Mouse (Mus musculus) small intestine, adult 2 months (tissue): ENCODE results near the gene Zfp52. TPM values are rescaled to one million over a fixed set of nuclear protein-coding genes. Genes with fewer than 3 reads are reported as not detected.

Experiments used
- H3K27ac ChIP-seq: fragments of 200-500 bp; 2 replicates; pipeline ENCODE4 v1.5.1; 2012; ENCODE audit warnings: low read depth, low read length, control low read depth, inconsistent platforms; ENCODE audit not compliant: insufficient read depth
- H3K27me3 ChIP-seq: fragments of 200-500 bp; 2 replicates; pipeline ENCODE4 v1.6.1; 2012; ENCODE audit warnings: mild to moderate bottlenecking, moderate library complexity, low read length, inconsistent platforms; ENCODE audit not compliant: control insufficient read depth, insufficient read depth
- H3K36me3 ChIP-seq: fragments of 200-500 bp; 2 replicates; pipeline ENCODE4 v1.6.1; 2012; ENCODE audit warnings: mild to moderate bottlenecking, low read length, control low read depth, inconsistent platforms; ENCODE audit not compliant: control insufficient read depth, insufficient read depth
- H3K4me1 ChIP-seq: fragments of 200-500 bp; 2 replicates; pipeline ENCODE4 v1.6.1; 2012; ENCODE audit warnings: low read length, inconsistent platforms, mixed read lengths; ENCODE audit not compliant: control insufficient read depth, insufficient read depth, insufficient read length
- H3K4me3 ChIP-seq: fragments of 200-500 bp; 2 replicates; pipeline ENCODE4 v1.5.1; 2012; ENCODE audit warnings: low read depth, mild to moderate bottlenecking, control low read depth, inconsistent platforms, low read length, moderate library complexity
- CTCF ChIP-seq: fragments of 200-500 bp; IDR thresholded peaks from 2 replicates; pipeline ENCODE4 v1.5.1; 2012; ENCODE audit warnings: low read depth, mild to moderate bottlenecking, control low read depth, inconsistent platforms, low read length, moderate library complexity, mixed read lengths; ENCODE audit not compliant: insufficient replicate concordance, insufficient read length; ENCODE audit errors: extremely low read depth
- POLR2A ChIP-seq: fragments of 200-500 bp; IDR thresholded peaks from 2 replicates; pipeline ENCODE4 v1.6.1; 2012; ENCODE audit warnings: low read depth, mild to moderate bottlenecking, control low read depth, inconsistent platforms, low read length, moderate library complexity
- WGBS: fragments of 180-500 bp; shearing (Covaris S2); methylation state at CpG from one replicate; pipeline ENCODE4 v1.1.7; 2018; 5-methylcytosine and 5-hydroxymethylcytosine counted together
- polyA plus RNA-seq: library from polyadenylated mRNA; depleted of rRNA; stranded (reverse); fragments of >200 nt; gene quantifications from 2 replicates; pipeline ENCODE4 v1.2.3, GENCODE M21; 2012; rRNA removed

The Zfp52 gene
- polyA plus RNA-seq, result 0.05 TPM in 1 of 2 replicates, not detected in the other

DNA sequence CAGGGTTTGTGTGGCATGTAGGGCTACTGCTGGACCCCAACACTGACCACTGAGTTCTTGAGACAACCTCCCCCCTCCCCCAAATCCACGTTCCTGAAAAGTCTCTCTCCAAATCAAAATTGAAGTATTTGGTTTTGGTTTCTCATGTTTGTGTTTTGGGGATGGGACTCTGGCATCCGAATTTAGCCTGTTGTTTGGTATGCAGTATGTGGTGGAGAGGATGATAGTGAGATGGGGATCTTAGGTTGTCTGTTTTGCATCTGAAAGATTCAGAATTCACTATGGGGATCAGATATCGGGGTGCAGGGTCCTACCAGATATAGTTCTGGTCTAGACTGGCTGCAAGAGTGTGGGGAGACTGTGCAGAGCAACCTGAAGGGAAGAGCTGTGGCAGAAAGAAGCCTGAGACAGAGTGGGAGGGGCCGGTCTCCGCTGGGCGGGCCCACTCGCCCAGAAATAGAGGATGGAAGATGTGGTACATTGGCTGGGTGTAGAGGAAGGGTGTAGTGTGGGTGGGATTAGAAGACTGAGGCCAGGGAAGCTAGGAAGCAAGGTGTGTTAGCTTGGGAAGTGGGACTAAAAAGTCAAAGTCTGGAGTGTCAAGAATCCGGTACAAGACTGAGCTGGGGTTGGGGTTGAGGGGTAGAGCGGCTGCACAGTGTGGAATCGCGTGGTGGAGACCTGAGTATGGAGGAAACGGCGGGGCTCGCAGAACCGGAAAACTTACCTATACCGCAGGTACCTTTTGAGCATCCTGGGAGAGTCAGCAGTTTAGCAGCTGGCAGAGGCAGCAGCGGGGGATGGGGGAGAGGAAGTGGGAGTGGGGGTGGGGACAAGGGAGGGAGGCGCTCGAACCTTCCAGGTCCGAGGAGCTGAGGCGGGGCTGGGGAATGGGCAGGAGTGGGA lies at the start of gene Zfp52:
Gene Zfp52, plus strand, starts transcription at position 444 of the 906 bp plus-strand sequence.
- TF ChIP-seq CTCF (no peak), POLR2A (no peak)
- 1% methylated on average over 21 of the region's 21 CpGs for WGBS
- H3K36me3 ChIP-seq, result no peaks in the 10 kb centered on the region
- peaks cover 3% of the 10 kb centered on the region for H3K4me1 ChIP-seq
- H3K27ac ChIP-seq, result peak within 1 kb of the TSS; percentile 89
- H3K4me3 ChIP-seq, result peak within 1 kb of the TSS; percentile 78
- no peaks in the 10 kb centered on the region for H3K27me3 ChIP-seq

DNA sequence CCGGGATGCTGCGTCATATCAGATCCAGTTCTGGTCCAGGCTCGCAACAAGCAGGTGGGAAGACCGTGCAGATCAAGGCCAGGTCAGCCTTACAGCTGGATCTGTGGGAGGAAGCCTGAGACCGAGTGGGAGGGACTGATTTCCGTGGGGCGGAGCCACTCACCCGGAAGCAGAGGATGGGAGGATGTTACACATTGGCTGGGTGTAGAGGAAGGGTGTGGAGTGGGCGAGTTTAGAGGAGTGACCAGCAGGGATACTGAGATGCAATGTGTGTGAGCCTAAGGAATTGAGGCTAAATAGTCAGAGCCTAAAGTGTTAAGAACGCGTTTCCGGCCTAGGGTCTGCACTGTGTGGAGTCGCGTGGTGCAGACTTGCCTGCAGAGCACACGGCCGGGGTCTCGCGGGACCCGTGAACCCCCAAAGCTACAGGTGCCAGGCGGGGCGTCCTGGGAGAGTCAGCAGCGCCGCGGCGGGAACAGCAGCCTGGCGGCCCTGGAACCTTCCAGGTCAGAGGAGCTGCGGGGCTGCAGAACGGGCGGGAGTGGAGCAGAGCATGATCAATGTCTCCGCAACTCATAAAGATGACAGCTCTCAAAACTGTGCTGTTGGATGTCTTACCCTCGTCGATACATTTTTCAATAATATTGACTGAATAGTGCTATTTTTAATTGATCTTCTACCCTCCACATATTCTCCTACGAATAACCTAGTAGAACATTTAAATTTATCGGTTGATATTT lies 46.4 kb upstream of the Zfp52 start, which contains the start of gene Zfp53:
Gene Zfp53, plus strand, starts transcription at position 239 of the 740 bp plus-strand sequence.
- under 1% methylated on average over 34 of the region's 34 CpGs for whole genome bisulfite sequencing
- H3K27me3 ChIP-seq, result no peaks in the 10 kb centered on the region
- TF ChIP-seq POLR2A, result peak; percentile 52; the same call in 1 of the 2 replicates
- no peak for TF ChIP-seq CTCF
- no peaks in the 10 kb centered on the region for H3K36me3 ChIP-seq
- peak within 1 kb of the TSS; percentile 83 for H3K4me3 ChIP-seq
- peak within 1 kb of the TSS; percentile 78 for H3K27ac ChIP-seq
- H3K4me1 ChIP-seq, result no peaks in the 10 kb centered on the region; the same call in 1 of the 2 replicates

DNA sequence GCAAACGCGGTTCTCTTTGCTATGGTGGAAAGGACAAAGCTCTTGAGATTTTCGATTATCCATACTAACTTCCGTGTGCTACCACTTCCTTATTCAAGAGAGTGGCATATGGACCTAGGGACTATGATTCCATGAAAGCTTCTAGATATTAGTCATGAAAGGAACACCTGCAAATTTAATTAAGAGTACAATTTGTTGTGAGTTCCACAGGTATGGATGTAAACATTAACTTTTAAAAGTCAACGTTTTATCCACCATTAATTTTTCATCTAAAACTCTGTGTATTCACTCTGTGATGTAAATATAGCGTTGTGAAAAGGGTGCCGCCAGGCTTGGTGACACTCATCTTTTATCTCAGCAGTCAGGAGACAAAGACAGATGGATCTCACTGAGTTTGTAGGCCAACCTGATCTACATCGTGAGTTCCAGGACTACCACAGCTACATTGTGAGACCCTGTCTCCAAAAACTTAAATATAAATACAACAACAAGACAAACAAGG lies 45.8 kb upstream of the Zfp52 start:
- Histone ChIP-seq H3K4me1 (no peaks in the 10 kb centered on the region; the same call in 1 of the 2 replicates), H3K27me3 (no peaks in the 10 kb centered on the region), H3K4me3 (peak overlapping the region; percentile 83; the same call in 1 of the 2 replicates), H3K36me3 (no peaks in the 10 kb centered on the region), H3K27ac (peak overlapping the region; percentile 78)
- no peak for TF ChIP-seq CTCF
- TF ChIP-seq POLR2A, result no peak
- WGBS, result 2% methylated on average over 8 of the region's 8 CpGs

DNA sequence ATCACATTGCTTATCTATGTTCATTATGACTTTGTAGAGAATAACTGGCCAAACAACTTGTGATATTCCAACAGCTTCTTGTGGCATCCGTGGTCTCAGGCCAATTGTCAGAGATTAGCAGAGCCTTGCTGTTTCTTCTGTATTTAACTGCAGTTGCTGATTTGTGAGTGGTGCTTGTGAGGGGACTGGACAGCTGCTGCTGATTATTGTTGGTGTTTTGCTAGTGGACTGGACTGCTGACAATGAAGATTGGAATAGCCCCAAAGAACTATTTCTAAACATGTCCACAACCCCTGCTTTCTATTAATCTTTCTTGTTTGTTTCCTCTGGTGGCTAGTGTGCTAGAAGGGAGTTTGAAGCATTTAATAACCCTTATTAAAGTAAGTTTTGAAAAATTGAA lies 34.0 kb upstream of the Zfp52 start:
- Histone ChIP-seq H3K27me3 (no peaks in the 10 kb centered on the region), H3K4me1 (no peaks in the 10 kb centered on the region), H3K27ac (no peak overlapping the region), H3K36me3 (peaks cover 15% of the 10 kb centered on the region), H3K4me3 (no peak overlapping the region)
- TF ChIP-seq POLR2A, result no peak
- no peak for TF ChIP-seq CTCF
- WGBS, result 62% methylated on average over 1 of the region's 1 CpGs

DNA sequence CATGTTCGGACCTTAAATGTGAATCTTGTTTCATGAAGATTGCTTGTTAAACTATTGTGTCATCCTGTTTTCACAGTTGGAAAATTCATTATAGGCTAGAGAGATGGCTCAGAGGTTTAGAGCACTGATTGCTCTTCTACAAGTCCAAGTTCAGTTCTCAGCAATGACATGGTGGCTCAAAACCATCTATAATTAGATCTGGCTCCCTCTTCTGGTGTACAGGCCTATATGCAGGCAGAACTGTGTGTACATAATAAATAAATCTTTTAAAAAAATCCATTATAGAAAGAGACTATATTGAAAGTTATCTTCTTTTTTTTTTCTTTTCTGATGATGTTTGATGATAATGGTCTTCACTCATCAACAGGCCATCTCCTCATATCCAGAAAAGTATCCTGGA lies 30.8 kb upstream of the Zfp52 start:
- Histone ChIP-seq H3K36me3 (peaks cover 24% of the 10 kb centered on the region), H3K27ac (no peak overlapping the region), H3K27me3 (no peaks in the 10 kb centered on the region), H3K4me1 (no peaks in the 10 kb centered on the region), H3K4me3 (no peak overlapping the region)
- TF ChIP-seq CTCF (no peak), POLR2A (no peak)
- 98% methylated on average over 1 of the region's 1 CpGs for WGBS

DNA sequence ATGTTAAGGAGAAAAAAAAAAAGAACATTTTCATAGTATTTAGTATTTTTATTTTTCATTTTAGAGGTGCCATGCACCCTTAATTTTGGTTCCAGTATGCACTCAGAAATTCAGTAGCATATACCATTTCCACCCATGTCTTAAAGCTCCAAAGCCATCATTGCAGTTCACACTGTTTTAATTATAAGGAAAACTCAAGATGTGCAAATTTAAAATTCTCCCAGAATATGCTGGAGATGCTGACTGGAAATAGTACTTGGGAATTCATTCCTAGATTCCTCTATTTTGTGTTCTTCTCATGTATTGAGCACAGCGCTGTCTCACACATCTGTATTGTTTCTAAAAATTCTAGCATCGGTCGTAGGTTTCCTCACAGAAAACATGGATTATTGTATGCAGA lies 29.1 kb upstream of the Zfp52 start:
- Histone ChIP-seq H3K36me3 (peaks cover 27% of the 10 kb centered on the region), H3K4me3 (no peak overlapping the region), H3K27me3 (no peaks in the 10 kb centered on the region), H3K4me1 (no peaks in the 10 kb centered on the region), H3K27ac (no peak overlapping the region)
- WGBS, result 95% methylated on average over 3 of the region's 3 CpGs
- TF ChIP-seq CTCF, result no peak
- TF ChIP-seq POLR2A, result no peak

DNA sequence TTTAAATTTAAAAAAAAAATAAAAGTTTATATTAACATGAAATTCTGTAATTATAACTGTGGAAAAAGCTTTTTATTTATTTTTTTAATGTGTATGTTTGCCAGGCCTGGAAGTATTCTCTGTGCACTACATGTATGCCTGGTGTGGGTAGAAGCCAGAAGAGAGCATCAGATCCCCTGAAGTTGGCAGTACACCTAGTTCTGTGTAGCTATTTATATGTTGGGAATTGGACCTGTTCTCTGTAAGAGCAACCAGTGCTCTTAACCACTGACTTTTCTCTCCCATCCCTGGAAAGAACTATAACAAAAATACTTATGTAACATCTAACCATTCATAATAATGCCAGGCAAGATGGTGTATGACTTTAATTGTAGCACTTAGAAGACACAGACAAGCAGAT lies 25.6 kb upstream of the Zfp52 start:
- Histone ChIP-seq H3K36me3 (peaks cover 28% of the 10 kb centered on the region), H3K4me3 (no peak overlapping the region), H3K27me3 (no peaks in the 10 kb centered on the region), H3K27ac (no peak overlapping the region), H3K4me1 (no peaks in the 10 kb centered on the region)
- TF ChIP-seq POLR2A, result no peak
- TF ChIP-seq CTCF, result no peak
